Mouse (Mus musculus) forebrain, embryonic 10.5 days (tissue): ENCODE results near the gene Gm28308. TPM values are rescaled to one million over a fixed set of nuclear protein-coding genes. Genes with fewer than 3 reads are reported as not detected.

ENCODE experiments used
- DNase-seq: peaks from one replicate; pipeline ENCODE4 v3.0.0-alpha.2; 2017; ENCODE audit warnings: low spot score; ENCODE audit errors: extremely low spot score
- H3K27ac ChIP-seq: fragments of 300-500 bp; sonication (generic); 2 replicates; pipeline ENCODE4 v1.5.1; 2016; ENCODE audit warnings: mild to moderate bottlenecking
- H3K27me3 ChIP-seq: fragments of 300-500 bp; sonication (generic); 2 replicates; pipeline ENCODE4 v1.6.1; 2016; ENCODE audit warnings: mild to moderate bottlenecking; ENCODE audit not compliant: poor library complexity, severe bottlenecking
- H3K36me3 ChIP-seq: fragments of 300-500 bp; sonication (generic); replicated peaks from 2 replicates; pipeline ENCODE4 v1.6.1; 2016; ENCODE audit warnings: mild to moderate bottlenecking, moderate library complexity
- H3K4me1 ChIP-seq: fragments of 300-500 bp; sonication (generic); 2 replicates; pipeline ENCODE4 v1.6.1; 2016
- H3K4me3 ChIP-seq: fragments of 300-500 bp; sonication (generic); 2 replicates; pipeline ENCODE4 v1.5.1; 2016; ENCODE audit warnings: mild to moderate bottlenecking, moderate library complexity
- H3K9me3 ChIP-seq: fragments of 300-500 bp; sonication (generic); 2 replicates; pipeline ENCODE4 v1.6.1; 2016; ENCODE audit warnings: mild to moderate bottlenecking, moderate library complexity
- WGBS: fragments of 180-500 bp; shearing (Covaris S2); methylation state at CpG from one replicate; pipeline ENCODE4 v1.1.7; 2016; 5-methylcytosine and 5-hydroxymethylcytosine counted together
- polyA plus RNA-seq: library from polyadenylated mRNA; unstranded; fragments of >200 nt; fragmentation: Nextera tagmentation; extraction: Ambion mirVana; gene quantifications from 2 replicates; pipeline ENCODE4 v1.2.1, GENCODE M21; 2016

The Gm28308 gene
- polyA plus RNA-seq, 1 experiment from 2014 or later: not detected

GRCm38 (mm10) chr6:52217895-52218642 lies 4.9 kb upstream of the Gm28308 start:
- DNase-seq: no peak
- Histone ChIP-seq H3K27ac (no peak overlapping the region), H3K27me3 (peaks cover 100% of the 10 kb centered on the region), H3K4me3 (peak overlapping the region; percentile 42), H3K36me3 (no peaks in the 10 kb centered on the region), H3K4me1 (peaks cover 27% of the 10 kb centered on the region), H3K9me3 (no peaks in the 10 kb centered on the region)
- 3% methylated on average over 23 of the region's 23 CpGs for WGBS

DNA sequence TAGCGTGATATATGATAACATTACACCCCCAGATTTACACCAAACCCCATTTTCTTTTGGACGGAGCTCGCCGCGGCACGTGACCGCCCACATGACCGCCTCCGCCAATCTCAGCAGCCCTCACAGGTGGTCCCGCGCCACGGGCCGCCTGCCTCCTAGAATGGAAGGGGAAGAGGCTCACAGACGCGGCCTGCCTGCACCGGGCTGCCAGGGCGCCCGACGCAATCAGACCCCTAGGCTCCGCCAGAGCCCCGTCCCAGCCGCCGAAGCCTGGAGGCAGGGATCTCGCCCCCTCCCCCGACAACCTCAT lies 4.3 kb upstream of the Gm28308 start:
- DNase-seq: peak; percentile 76
- no peak overlapping the region for H3K27ac ChIP-seq
- H3K27me3 ChIP-seq: peaks cover 100% of the 10 kb centered on the region
- no peaks in the 10 kb centered on the region for H3K9me3 ChIP-seq
- H3K4me1 ChIP-seq: peaks cover 30% of the 10 kb centered on the region
- under 1% methylated on average over 25 of the region's 25 CpGs for WGBS
- no peaks in the 10 kb centered on the region for H3K36me3 ChIP-seq
- peak overlapping the region; percentile 42 for H3K4me3 ChIP-seq

GRCm38 (mm10) chr6:52216691-52217458 lies 3.7 kb upstream of the Gm28308 start:
- H3K27me3 ChIP-seq: peaks cover 100% of the 10 kb centered on the region
- H3K36me3 ChIP-seq: no peaks in the 10 kb centered on the region
- H3K4me3 ChIP-seq: peak overlapping the region; percentile 42
- H3K4me1 ChIP-seq: peaks cover 28% of the 10 kb centered on the region
- H3K9me3 ChIP-seq: no peaks in the 10 kb centered on the region
- WGBS: 2% methylated on average over 60 of the region's 60 CpGs
- H3K27ac ChIP-seq: no peak overlapping the region
- DNase-seq: no peak

GRCm38 (mm10) chr6:52215771-52216535 lies 2.8 kb upstream of the Gm28308 start:
- 2% methylated on average over 30 of the region's 30 CpGs for WGBS
- peaks cover 26% of the 10 kb centered on the region for H3K4me1 ChIP-seq
- H3K27ac ChIP-seq: no peak overlapping the region
- H3K27me3 ChIP-seq: peaks cover 100% of the 10 kb centered on the region
- DNase-seq: no peak
- no peaks in the 10 kb centered on the region for H3K9me3 ChIP-seq
- no peaks in the 10 kb centered on the region for H3K36me3 ChIP-seq
- H3K4me3 ChIP-seq: no peak overlapping the region

- 14% methylated on average over 3 of the region's 3 CpGs for WGBS
These were observed 1.9 kb upstream of the Gm28308 start for GRCm38 (mm10) chr6:52215070-52215469.

DNA sequence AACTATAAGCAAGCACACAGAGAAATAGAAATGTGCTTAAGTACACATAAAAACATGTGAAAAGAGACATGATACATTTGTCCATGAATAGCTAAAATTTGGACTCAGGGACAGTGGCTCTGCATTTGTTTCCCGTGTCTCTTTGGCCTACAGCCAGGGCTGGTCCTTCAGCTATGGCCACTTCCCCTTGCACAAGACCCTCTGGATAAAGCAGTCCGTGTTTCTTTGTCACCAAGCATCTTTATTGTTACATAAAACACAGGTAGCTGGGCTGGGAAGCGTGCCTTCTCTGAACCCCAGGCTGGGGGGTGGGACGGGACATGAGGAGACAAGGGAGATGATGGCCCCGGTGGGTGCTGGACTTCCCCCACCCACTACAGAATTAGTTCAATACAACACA lies 1.1 kb upstream of the Gm28308 start:
- peaks cover 100% of the 10 kb centered on the region for H3K27me3 ChIP-seq
- no peak for DNase-seq
- H3K9me3 ChIP-seq: no peaks in the 10 kb centered on the region
- peaks cover 26% of the 10 kb centered on the region for H3K4me1 ChIP-seq
- H3K36me3 ChIP-seq: no peaks in the 10 kb centered on the region
- 10% methylated on average over 5 of the region's 5 CpGs for WGBS
- H3K27ac ChIP-seq: no peak overlapping the region
- no peak overlapping the region for H3K4me3 ChIP-seq

More at GRCm38 (mm10) chr6:52215070-52215469, 1.9 kb upstream of the Gm28308 start:
- no peak for DNase-seq
- no peaks in the 10 kb centered on the region for H3K36me3 ChIP-seq
- peaks cover 26% of the 10 kb centered on the region for H3K4me1 ChIP-seq
- no peak overlapping the region for H3K27ac ChIP-seq
- peaks cover 100% of the 10 kb centered on the region for H3K27me3 ChIP-seq
- H3K4me3 ChIP-seq: no peak overlapping the region
- no peaks in the 10 kb centered on the region for H3K9me3 ChIP-seq

DNA sequence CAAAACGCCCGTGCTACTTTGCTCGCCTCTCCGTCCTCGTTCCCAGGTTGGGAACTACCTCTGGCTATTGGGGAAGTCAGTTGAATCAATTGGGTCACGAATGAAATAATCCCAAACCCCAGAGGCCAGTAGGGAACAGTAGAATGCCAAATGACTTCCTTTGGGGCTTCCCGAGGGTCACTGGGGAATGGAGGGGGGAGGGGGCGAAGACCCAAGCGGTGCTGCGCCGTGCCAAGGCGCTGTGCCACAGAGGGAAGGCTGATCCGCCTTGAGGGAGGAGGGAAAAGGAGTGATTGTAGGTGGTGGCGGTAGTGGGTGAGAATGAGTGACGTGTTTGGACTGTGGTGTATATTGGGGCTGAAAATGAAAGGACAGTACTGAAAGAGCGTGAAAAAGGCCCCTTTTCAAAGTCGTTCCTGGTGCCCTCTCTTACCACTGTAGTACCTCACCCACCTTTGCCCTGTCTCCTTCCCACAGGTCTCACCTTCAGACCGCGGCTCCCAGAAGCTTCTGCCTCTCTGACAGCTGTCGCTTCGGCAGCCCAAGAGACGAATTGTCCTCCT lies 502 bp downstream of the Gm28308 start:
- Histone ChIP-seq H3K27ac (no peak overlapping the region), H3K27me3 (peaks cover 100% of the 10 kb centered on the region), H3K4me3 (no peak overlapping the region), H3K9me3 (no peaks in the 10 kb centered on the region), H3K36me3 (no peaks in the 10 kb centered on the region), H3K4me1 (peaks cover 33% of the 10 kb centered on the region)
- WGBS: 2% methylated on average over 22 of the region's 22 CpGs
- no peak for DNase-seq

GRCm38 (mm10) chr6:52211961-52212360 lies 1.2 kb downstream of the Gm28308 start:
- Histone ChIP-seq H3K4me1 (peaks cover 26% of the 10 kb centered on the region), H3K36me3 (no peaks in the 10 kb centered on the region), H3K27me3 (peaks cover 100% of the 10 kb centered on the region), H3K4me3 (no peak overlapping the region), H3K27ac (no peak overlapping the region), H3K9me3 (no peaks in the 10 kb centered on the region)
- DNase-seq: no peak
- 3% methylated on average over 13 of the region's 13 CpGs for WGBS

DNA sequence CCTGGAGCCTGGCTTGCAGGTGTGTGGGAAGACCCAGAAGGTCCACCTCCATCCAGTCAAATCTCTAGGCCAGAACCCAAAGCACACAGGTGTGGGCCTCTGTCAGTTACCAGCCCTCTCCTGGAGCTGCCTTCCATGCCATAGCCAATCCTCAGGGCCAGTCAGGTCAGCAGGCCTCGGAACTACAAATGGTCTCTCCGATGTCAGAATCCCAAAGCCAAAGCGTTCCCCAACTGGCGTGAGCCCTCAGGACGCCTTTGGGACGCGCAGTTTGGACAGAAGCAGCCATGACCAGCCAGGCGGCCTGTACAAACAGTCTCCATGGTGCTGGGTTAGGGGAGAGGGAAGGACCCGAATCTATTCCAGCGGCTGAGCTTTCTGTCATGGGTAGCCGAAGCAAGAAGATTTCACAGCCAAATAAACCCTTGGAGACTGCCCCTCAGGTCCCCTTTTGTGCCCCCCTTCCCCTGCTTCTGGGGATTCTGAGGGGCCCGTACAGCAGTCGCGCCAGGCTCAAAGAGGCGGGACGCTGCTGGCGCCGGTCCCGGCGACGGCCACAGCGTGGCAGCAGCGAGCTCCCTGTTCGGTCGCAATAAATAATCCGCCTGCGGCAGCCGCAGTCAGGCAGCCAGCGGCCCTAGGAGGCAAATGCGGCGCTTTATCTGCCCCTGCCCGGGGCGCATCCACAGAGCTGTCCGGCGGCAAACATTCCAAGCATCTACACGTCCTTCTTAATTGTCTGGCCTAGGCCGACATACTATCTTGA lies 1.8 kb downstream of the Gm28308 start:
- Histone ChIP-seq H3K36me3 (no peaks in the 10 kb centered on the region), H3K4me1 (peaks cover 23% of the 10 kb centered on the region), H3K9me3 (no peaks in the 10 kb centered on the region), H3K4me3 (no peak overlapping the region), H3K27me3 (peaks cover 100% of the 10 kb centered on the region), H3K27ac (no peak overlapping the region)
- DNase-seq: peak; percentile 76
- WGBS: under 1% methylated on average over 37 of the region's 37 CpGs

- H3K9me3 ChIP-seq: no peaks in the 10 kb centered on the region
- H3K4me1 ChIP-seq: peaks cover 20% of the 10 kb centered on the region
- no peaks in the 10 kb centered on the region for H3K36me3 ChIP-seq
- H3K4me3 ChIP-seq: no peak overlapping the region
- no peak for DNase-seq
- WGBS: 5% methylated on average over 12 of the region's 12 CpGs
- H3K27ac ChIP-seq: no peak overlapping the region
- H3K27me3 ChIP-seq: peaks cover 100% of the 10 kb centered on the region
These were observed 3.5 kb downstream of the Gm28308 start for GRCm38 (mm10) chr6:52209685-52210046.

GRCm38 (mm10) chr6:52208868-52209684 lies 4.1 kb downstream of the Gm28308 start:
- no peak overlapping the region for H3K27ac ChIP-seq
- H3K4me3 ChIP-seq: no peak overlapping the region
- H3K36me3 ChIP-seq: no peaks in the 10 kb centered on the region
- DNase-seq: no peak
- peaks cover 100% of the 10 kb centered on the region for H3K27me3 ChIP-seq
- peaks cover 25% of the 10 kb centered on the region for H3K4me1 ChIP-seq
- no peaks in the 10 kb centered on the region for H3K9me3 ChIP-seq
- WGBS: 2% methylated on average over 18 of the region's 18 CpGs
